Mouse (Mus musculus): Measurements from ENCODE around the gene Nfkbie.

The Nfkbie gene

DNA sequence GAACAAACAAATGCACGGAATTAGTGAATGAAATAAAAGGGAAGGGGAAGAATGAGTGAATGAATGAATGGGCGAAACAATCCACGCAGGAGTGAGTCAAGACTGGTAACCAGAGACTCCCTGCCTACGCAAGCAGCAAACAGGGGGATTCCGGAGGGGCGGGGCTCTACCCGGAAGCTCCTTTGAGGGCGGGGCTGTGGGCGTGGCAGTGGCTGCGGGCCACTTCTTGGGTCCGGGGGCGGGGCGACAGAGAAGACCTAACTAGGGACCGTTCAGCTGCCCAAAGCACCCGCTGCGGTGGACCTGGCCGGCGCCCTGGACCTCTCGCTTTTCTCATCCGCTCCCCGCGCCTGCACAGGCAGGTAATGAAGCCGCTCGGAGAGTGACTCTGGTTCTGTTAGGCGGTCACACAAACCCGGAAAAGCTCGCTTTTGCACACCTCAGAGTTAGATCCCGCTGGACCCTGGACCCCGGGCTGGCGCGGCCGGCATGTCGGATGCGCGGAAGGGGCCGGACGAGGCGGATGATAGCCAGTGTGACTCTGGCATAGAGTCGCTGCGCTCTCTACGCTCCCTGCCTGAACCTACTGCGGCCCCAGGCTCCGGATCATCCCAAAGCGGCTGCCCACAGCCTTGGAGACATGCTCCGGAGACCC, at the start of gene Nfkbie:
Gene Nfkbie, plus strand, starts transcription at position 252 of the 655 bp plus-strand sequence.
- peak; percentile 99 for DNase-seq

DNA sequence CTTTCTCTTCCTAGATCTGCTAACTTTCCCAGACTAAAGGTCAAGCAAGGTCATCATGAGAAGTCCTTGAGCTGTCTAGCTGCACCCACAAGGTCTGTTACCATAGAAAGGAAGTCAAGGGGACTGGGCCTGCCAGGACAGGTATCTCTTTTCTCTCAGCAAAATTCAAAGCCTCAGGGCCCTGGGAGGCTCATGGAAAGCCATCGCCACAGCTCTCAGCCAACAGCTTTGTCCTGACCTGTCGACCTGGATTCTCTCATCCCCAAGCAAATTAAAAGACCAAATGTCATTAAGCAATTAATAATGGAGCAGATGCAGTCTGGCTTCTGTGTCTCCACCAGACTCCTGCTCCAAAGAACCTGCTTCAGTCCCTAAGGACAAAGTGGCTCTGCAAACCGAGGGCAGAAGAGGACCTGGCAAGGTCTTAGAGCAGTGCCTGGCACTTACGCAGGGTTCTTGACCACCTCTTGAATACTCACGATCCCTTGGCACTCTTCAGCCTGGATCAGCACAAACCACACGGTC, 49.5 kb upstream of the Nfkbie start:
- DNase-seq = peak; percentile 14

DNA sequence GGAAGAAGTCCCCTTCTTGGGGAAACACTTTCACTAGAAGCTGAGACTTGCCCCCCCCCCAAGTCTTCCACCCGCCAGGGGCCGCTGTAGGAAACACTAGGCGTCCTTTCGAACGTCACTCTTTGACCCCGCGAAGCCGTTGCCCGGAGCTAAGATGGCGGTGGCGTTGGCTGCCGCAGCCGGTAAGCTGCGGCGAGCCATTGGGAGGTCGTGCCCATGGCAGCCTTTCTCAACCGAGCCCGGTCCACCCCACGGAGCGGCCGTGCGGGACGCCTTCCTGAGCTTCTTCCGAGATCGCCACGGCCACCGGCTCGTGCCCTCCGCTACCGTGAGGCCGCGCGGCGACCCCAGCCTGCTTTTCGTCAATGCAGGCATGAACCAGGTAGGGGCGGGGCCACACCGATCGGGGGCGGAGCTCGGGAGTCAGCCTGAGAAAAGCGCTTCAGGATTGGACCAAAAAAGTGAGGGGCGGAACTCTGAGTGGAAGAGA, 48.8 kb upstream of the Nfkbie start, which contains the start of gene Aars2:
Gene Aars2, plus strand, starts transcription at position 142 of the 490 bp plus-strand sequence.
- DNase-seq = peak; percentile 97

DNA sequence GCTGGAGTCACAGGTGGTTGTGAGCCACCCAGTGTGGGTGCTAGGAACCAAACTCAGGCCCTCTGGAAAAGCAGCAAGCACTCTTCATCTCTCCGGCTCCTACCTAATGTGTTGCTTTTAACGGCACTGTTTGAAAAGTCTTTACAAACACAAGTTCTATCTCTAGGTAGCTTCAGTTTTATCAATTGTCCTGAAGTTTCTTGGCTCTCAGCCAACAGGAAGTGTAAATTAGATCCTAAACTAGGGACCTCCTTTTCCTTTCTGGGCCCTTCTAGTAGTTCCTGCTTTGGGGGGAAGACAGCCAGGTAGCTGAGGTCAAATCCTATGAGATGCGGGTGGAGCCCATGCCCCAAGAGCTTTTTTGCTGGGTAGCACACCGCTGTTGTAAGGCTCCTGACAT, 44.6 kb upstream of the Nfkbie start:
- DNase-seq = no peak

DNA sequence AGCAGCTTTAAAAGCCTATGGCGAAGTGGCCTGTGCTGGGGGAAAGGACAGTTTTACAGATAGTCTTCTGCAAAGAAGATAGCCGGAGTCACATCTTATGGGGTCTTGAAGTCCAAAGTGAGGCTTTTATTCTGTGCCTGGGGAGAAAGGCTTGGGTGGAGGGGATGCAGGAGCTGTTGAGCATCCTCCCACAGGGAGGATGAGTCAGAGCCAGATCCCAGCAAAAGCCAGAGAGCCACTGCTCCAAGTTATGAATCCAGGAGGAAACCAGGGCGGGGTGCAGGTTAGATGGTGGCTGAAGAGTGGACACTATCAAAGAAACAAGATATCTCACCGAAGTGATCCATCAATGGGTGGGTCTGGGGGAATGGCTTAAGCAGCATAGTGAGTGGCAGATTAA, 43.7 kb upstream of the Nfkbie start:
- no peak for DNase-seq

DNA sequence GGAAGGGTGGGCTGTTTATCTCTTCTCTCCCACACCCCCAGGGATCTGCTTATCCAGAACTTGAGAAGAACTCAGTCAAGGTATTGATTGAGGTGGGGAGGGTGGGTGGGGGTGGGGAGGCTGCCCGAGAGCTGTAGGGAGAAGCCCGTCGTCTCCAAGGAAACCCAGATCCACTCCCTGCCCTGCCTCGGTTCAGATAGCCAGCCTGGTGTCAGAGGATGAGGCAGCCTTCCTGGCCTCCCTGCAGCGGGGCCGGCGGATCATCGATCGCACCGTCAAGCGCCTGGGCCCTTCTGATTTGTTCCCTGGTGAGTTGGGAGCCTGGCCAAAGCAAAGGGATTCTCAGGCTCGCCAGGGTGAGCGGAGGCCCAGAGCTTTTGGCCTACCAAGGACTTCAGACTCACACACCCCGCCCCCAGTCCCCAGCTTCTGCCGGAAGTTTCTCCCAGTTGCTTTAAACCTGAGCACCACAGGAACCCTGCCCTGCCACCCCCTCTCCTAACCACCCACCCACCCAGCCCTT, 40.2 kb upstream of the Nfkbie start:
- DNase-seq = no peak

DNA sequence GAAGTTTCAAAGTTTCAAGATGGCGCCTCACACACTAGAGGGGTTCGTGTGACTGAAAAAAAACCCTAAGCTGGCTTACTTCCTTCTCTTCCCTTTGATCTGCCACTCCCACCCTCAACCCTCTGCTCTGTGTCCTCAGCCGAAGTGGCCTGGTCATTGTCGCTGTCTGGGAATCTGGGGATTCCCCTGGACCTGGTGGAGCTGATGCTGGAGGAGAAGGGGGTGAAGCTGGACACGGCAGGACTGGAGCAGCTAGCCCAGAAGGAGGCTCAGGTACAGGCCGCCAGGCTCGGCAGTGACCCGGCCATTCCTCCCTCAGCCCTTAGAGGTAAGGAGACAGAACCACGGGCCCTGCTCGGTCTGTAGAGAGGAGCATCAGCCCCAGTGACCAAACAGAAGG, 39.7 kb upstream of the Nfkbie start:
- DNase-seq = peak; percentile 3

DNA sequence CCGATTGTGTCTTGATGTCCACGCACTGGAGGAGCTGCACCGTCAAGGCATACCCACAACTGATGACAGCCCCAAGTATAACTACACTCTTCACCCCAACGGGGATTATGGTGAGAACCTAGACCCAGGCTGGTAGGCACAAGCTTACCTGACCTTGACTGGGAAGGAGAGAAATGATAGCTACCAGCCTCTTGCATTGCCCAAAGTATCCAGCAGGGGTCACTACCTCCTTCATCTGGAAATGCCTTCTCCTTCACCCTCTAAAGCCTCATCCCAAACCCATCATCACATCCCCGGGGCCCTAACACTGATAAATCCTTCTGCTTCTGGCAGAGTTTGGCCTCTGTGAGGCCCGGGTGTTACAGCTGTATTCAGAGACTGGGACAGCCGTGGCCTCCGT, 39.0 kb upstream of the Nfkbie start:
- DNase-seq = peak; percentile 77

DNA sequence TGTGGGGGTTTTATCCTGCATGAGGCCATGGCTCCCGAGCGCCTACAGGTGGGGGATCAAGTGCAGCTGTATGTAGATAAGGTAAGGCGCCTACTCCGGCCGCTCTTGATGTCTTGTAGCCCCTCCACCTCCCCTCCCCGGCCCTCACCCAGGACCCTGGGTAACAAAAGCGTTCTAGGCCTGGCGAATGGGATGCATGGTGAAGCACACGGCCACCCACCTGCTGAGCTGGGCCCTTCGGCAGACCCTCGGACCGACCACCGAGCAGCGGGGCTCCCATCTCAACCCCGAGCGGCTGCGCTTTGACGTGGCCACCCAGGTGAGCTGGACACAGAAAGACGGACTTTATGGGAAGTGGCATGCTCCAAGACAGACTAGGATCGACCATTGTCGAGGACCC, 38.4 kb upstream of the Nfkbie start:
- DNase-seq = no peak

DNA sequence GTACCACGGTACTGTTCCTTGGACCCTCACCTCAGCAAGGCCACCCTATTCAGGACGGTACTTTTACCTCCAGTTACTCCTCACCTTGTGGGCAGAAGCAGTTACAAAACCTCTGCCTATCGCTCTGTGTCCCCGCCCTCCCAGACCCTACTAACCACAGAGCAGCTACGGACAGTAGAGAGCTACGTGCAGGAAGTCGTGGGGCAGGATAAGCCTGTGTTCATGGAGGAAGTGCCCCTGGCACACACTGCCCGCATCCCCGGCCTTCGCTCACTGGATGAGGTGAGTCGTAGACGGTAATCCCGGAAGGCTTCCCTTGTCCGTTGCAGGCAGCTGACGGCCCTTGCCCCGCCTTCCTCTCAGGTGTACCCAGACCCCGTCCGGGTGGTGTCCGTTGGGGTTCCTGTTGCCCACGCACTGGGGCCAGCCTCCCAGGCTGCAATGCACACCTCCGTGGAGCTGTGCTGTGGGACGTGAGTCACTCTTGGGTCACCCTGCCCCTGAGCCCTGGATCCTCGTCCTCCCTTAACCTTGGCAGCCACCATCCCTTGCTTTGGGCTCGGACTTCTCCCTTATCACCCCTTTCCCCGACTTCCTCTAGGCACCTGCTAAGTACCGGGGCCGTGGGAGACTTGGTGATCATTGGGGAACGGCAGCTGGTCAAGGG, 37.8 kb upstream of the Nfkbie start:
- DNase-seq = no peak

DNA sequence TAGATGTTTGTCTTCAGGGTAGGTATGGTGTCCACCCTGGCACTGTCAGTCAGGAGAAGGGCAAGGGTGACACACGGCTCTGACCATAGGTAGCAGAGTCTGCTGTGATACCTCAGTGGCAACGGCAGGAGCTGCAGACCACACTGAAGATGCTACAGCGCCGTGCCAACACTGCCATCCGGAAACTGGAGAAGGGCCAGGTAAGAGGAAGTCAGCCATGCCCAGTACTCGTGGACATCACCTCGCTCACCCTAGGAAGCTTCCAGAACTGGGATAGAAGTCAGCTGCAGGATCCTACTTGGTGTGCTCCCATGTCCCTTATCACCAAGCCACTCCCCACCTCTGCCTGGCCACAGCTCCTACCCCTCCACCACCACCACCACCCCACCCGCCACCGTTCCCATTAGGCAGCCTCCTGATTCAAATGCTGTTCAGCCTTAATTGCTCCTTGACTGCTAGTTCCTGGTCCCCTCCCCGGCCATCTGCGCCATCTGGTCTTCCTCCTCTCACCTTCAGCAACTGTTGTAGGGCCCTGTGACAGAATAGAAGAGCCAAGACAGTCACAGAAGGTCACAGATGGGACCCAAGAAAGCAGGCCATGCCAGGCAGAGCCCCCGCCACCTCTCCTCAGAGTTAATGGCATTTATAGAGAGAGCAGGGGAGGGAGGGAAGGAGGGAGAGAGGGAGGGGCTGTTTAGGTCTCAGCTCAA, 36.6 kb upstream of the Nfkbie start:
- no peak for DNase-seq

DNA sequence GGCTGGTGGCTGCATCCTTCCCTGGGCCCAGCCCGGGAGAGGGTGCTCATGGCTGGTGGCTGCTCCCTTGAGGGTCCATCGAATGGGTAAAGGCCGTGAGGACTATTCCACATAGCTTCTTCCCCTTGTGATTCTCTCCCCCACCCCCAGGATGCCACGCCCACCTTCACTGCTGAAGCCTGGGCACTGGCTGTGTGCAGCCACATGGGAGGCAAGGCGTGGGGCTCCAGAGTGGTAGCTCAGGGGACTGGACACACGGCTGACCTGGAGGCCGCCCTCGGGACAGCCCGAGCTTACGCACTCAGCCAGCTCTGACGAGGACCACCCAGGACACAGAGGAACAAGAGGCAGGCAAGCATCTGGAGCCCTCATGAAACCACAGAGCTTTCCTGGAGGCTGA, 35.4 kb upstream of the Nfkbie start:
- DNase-seq = no peak

DNA sequence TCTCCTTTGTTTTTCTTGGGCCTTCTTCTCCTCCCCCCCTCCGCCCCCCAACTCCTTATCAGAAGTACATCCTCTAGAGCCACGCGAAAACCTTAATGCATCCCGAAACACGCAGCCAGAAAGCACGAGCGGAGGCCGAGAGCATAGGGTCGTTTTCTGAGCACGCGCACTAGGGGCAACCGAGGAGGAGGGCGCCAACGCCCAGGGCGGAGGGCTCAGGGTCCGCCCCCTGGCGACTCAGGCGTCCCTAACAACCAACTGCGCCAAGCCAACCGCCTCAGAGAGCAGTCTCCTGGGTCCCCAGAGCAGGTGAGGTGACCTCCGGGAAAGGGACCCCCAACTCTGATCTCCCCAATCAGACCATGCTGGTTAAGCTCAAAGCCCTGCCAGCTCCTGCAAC, 32.2 kb upstream of the Nfkbie start, which contains the start of gene Tcte1:
Gene Tcte1, plus strand, starts transcription at position 172 of the 400 bp plus-strand sequence.
- DNase-seq = peak; percentile 77

DNA sequence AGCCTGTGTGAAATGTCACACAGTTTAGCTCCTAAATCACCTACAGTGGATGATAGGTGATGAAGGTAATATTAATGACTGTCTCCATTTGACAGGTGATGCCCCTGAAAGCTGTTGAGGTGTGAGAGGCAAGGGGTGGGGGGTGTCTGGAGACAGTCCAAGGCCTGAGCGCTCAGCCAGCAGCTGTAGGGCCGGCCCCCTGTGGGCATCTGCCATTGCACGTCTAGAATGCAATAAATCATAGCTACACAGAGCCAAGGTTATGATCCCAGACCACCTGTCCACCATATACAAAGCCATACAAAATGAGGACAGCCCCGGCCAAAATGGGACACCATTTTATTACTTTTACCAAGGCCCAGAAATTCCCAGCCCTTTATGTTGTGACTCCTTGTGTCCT, 30.5 kb upstream of the Nfkbie start:
- DNase-seq = no peak

DNA sequence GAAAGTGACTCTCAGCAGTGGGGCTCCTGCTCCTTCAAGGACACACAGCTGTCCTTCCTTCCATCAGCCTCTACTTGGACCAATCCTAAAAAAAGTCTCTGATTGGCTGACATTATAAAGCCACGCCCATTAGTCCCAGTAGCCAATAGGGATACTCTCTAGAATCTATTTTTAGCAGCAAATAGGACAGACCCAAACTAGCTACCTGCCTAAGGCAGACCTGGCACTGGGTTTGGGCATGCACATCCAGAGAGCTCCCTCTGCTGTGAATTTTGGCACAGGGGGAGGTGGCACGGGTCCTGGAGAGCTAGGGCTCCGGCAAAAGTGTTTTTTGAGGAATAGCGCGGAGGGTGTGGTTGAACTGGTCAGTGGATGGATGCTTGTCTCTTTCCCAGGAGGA, 28.9 kb upstream of the Nfkbie start:
- no peak for DNase-seq

DNA sequence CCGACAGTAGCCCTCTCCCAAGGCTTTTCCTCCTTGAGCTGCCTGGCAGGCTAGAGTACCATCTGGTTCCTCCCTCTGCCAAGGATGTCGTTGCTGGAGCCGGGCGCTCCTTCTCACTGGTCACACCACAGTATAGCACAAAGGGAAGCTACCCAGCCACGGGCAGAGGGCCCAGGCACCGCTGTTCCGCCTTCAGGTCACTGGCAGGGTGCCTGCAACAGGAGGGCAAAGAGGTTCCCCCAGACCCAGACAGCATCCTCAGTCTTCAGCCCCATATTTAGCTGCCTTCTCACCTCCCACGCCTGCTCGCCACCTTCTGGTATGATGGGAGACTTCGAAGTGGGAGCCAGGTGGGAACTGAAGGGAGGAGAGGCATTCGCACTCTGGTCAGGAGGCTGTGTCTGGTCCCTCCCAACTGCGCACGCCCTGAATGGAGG, 25.1 kb upstream of the Nfkbie start:
- DNase-seq = no peak

DNA sequence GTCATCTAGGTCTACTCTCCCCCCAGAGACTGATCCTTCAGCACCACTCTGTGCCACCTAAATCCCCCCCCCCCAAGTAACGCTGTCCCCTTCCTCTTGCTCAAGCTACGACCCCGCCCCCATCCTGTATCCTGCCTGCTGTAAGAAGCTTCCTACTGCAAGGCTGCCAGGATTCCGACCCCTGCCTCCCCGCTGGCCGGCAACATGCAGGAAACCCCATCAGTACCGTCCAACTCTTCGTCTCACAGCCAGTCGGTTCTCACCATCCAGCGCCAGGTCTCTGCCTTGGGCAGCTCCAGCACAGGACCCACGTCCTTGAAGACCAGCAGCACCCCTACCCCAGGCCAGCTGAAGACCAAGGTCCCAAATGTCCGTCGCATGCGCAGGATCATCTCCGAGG, 22.6 kb upstream of the Nfkbie start:
- DNase-seq = no peak

DNA sequence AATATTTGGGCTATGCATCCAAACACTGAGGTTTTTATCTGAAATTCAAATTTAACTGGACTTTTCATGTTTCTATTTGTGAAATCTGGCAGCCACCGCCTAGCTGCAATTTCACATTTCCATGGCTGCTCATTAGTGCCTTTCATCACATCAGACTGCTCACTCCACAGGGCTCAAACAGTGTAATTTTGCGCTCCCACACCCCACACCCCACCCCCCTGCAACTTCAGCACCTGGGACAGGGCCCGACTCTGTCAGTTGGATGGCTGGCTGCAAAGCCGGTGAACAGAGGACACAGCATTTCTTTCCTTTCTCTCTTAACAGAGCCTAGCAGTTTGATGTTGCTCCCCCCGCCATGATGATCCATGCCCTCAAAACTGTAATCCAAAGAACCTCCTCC, 19.2 kb upstream of the Nfkbie start:
- peak; percentile 42 for DNase-seq

DNA sequence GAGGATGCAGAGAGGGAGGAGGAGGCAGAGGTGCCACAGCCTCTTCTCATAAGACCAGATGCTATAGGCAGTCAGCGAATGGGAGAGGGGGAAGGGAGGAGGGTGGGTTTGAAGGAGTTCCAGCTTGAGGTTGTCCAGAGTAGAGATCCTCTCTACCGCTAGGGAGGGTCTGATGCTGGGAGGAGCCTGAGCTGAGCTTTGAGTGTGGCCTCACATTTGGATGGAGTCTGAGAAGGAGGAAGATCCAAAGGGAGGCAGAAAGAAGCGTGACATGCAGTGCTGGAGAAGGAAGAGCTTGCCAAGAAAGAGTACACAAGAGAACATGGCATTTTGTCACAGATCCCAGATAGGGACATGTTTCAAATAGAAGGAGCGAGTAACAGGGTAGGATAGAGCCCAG, 17.1 kb upstream of the Nfkbie start:
- no peak for DNase-seq

DNA sequence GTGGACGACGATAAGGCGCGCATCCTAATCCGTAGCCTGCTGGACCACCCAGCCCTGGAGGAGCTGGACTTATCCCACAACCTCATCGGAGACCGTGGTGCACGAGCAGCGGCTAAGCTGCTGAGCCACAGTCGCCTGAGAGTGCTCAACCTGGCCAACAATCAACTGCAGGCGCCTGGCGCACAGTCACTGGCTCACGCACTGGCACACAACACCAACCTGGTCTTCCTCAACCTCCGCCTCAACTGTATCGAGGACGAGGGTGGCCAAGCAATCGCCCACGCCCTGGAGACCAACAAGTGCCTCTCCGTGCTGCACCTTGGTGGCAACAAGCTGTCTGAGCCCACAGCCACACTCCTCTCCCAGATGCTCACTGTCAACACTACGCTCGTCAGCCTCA, 15.8 kb upstream of the Nfkbie start:
- DNase-seq = no peak

DNA sequence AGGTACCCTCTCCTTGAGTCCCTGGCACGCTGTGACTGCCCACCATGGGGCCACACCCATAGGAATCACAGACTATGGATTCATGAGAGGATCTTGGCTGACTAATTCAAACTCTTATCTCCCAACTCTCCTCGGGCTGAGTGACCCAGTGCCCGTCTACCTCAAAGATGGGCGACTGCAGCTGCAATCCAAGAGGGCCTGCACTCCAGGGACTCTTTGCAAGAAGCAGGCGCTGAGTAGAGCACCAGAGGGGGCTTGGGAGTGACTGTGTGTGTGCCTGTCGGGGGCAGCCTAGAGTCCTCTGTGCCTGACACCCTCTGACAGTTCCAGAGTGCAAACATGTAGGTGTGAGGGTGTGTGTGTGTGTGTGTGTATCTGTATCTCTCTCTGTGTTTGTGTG, 13.4 kb upstream of the Nfkbie start:
- no peak for DNase-seq

DNA sequence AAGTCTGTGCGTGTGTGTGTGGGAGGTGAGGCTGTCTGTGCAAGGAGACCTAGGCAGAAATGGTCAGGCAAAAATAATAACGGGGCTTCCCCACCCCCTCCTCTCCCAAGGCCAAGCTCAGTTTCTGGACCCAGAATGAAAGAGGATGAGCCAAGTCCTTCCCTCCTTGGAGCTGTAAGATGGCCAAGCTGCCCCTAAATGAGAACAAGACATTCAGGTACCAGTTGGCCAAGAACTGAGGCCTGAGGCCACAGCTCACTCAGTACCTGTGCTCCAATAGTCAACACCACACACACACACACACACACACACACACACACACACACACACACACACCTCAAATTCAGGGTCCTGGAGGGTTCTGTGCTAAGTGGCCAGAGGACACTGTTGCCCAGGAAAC, 12.8 kb upstream of the Nfkbie start:
- DNase-seq = no peak

DNA sequence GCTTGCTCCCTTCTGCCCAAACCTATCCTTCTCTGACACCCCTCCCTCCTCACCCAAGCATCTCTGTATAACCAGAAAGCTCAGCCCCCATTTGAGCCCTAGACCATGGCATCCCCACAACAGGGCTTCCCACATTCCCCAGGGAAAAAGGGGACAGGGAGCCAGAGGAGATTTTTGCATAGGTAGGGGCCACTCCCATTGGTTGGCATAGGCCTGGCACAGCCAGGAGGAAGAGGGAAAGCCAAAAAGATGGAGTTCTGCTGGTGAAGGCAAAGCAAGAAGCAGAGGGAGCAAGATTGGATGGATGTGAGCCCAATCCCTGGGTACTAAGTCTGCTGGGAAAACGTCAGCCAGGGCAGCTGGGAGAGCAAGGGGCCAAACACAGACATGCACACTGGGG, 12.4 kb upstream of the Nfkbie start:
- no peak for DNase-seq

Data from thymus, postnatal 14 days (tissue).